Mouse (Mus musculus): ENCODE measurements around the gene Kif19a. TPM values are rescaled to one million over a fixed set of nuclear protein-coding genes. Genes with fewer than 3 reads are reported as not detected.
A peak's percentile ranks its signal among the peaks of the same experiment; 100 is the strongest.

Gene Kif19a
- polyA plus RNA-seq, 1 experiment: 0.97 TPM

- peak; percentile 85 for DNase-seq (ENCODE audit: low read depth)
- no peak for TF ChIP-seq POLR2A (IDR thresholded peaks at IDR 0.05; ENCODE audit: borderline replicate concordance, extremely low read depth, insufficient read depth, insufficient read length, poor library complexity, severe bottlenecking)
- TF ChIP-seq CTCF (IDR thresholded peaks at IDR 0.05; ENCODE audit: borderline replicate concordance, extremely low read depth, insufficient read depth, insufficient read length): no peak
Measured at GRCm38 (mm10) chr11:114786326-114786725, 21.1 kb downstream of the Kif19a start.

- no peak for DNase-seq (ENCODE audit: low read depth)
- TF ChIP-seq CTCF (IDR thresholded peaks at IDR 0.05; ENCODE audit: borderline replicate concordance, extremely low read depth, insufficient read depth, insufficient read length): no peak
- TF ChIP-seq POLR2A (IDR thresholded peaks at IDR 0.05; ENCODE audit: borderline replicate concordance, extremely low read depth, insufficient read depth, insufficient read length, poor library complexity, severe bottlenecking): no peak
Measured at GRCm38 (mm10) chr11:114787611-114788010, 22.4 kb downstream of the Kif19a start.

DNA sequence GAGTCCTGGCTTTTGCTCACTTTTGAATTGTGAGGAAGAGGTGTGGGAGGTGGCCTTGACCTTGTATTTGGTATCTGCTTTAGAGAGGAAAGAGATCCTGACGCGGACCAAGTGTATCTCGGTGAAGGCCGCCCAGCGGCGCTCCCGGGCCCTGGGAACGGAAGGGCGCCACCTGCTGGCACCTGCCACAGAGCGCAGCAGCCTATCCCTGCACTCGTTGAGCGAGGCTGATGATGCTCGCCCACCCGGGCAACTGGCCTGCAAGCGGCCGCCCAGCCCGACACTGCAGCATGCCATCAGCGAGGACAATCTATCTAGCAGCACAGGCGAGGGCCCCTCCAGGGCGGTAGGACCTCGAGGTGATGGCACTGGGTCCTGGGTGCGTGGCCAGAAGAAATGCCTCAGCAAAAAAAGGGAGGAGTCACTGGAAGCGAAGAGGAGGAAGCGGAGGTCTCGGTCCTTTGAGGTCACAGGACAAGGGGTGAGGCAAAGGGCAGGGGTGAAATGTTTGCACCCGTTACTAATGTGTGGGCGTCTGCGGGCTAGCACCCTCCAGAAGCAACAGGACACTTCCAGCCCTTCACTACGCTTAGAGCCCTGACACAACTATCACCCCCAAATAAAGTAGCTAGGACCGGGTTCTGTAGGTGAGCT lies 24.0 kb downstream of the Kif19a start:
- TF ChIP-seq POLR2A (IDR thresholded peaks at IDR 0.05; ENCODE audit: borderline replicate concordance, extremely low read depth, insufficient read depth, insufficient read length, poor library complexity, severe bottlenecking) (no peak), CTCF (IDR thresholded peaks at IDR 0.05; ENCODE audit: borderline replicate concordance, extremely low read depth, insufficient read depth, insufficient read length) (peak; percentile 97)
- peak; percentile 86 for DNase-seq (ENCODE audit: low read depth)

GRCm38 (mm10) chr11:114789716-114790115 lies 24.5 kb downstream of the Kif19a start:
- TF ChIP-seq CTCF (IDR thresholded peaks at IDR 0.05; ENCODE audit: borderline replicate concordance, extremely low read depth, insufficient read depth, insufficient read length) (no peak), POLR2A (IDR thresholded peaks at IDR 0.05; ENCODE audit: borderline replicate concordance, extremely low read depth, insufficient read depth, insufficient read length, poor library complexity, severe bottlenecking) (no peak)

GRCm38 (mm10) chr11:114790171-114790570 lies 25.0 kb downstream of the Kif19a start:
- TF ChIP-seq POLR2A (IDR thresholded peaks at IDR 0.05; ENCODE audit: borderline replicate concordance, extremely low read depth, insufficient read depth, insufficient read length, poor library complexity, severe bottlenecking) (no peak), CTCF (IDR thresholded peaks at IDR 0.05; ENCODE audit: borderline replicate concordance, extremely low read depth, insufficient read depth, insufficient read length) (no peak)

More at GRCm38 (mm10) chr11:114789716-114790115, 24.5 kb downstream of the Kif19a start:
- DNase-seq (ENCODE audit: low read depth): no peak

GRCm38 (mm10) chr11:114790841-114791240 lies 25.7 kb downstream of the Kif19a start:
- no peak for DNase-seq (ENCODE audit: low read depth)
- TF ChIP-seq POLR2A (IDR thresholded peaks at IDR 0.05; ENCODE audit: borderline replicate concordance, extremely low read depth, insufficient read depth, insufficient read length, poor library complexity, severe bottlenecking): no peak
- peak; percentile 21; the same call in 1 of the 2 replicates for TF ChIP-seq CTCF (IDR thresholded peaks at IDR 0.05; ENCODE audit: borderline replicate concordance, extremely low read depth, insufficient read depth, insufficient read length)

More at GRCm38 (mm10) chr11:114790171-114790570, 25.0 kb downstream of the Kif19a start:
- DNase-seq (ENCODE audit: low read depth): no peak

DNA sequence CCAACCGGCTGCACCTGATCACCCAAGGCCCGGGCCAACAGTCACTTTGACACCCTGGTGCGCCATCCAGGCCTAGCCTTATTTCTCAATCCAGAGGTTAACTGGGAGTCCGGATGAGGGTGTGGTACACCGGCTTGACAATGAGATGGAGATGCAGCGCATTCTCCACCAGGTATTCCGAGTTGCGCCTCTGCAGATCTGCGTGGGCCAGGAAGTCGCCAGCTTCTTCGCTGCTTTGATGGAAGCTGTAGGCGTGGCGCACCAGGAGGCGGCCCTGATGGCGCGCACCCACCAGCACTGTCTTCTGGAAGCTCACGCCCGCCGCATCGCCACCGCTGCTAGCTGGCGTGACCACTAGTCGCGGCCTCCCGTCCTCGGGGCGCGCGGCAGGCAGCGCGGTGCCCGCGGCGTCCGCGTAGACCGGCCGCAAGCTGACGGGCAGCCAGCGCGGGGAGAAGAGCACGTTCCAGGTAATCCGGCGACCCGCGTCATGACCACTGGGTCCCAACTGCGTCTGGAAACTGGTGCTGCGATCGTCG lies 26.2 kb downstream of the Kif19a start:
- TF ChIP-seq CTCF (IDR thresholded peaks at IDR 0.05; ENCODE audit: borderline replicate concordance, extremely low read depth, insufficient read depth, insufficient read length) (no peak), POLR2A (IDR thresholded peaks at IDR 0.05; ENCODE audit: borderline replicate concordance, extremely low read depth, insufficient read depth, insufficient read length, poor library complexity, severe bottlenecking) (no peak)
- peak; percentile 55 for DNase-seq (ENCODE audit: low read depth)

GRCm38 (mm10) chr11:114791891-114792411 lies 26.8 kb downstream of the Kif19a start:
- peak; percentile 80 for DNase-seq (ENCODE audit: low read depth)
- TF ChIP-seq CTCF (IDR thresholded peaks at IDR 0.05; ENCODE audit: borderline replicate concordance, extremely low read depth, insufficient read depth, insufficient read length) (no peak), POLR2A (IDR thresholded peaks at IDR 0.05; ENCODE audit: borderline replicate concordance, extremely low read depth, insufficient read depth, insufficient read length, poor library complexity, severe bottlenecking) (0 out of 2 replicates have a peak, but pooled peaks have one; percentile 21)

DNA sequence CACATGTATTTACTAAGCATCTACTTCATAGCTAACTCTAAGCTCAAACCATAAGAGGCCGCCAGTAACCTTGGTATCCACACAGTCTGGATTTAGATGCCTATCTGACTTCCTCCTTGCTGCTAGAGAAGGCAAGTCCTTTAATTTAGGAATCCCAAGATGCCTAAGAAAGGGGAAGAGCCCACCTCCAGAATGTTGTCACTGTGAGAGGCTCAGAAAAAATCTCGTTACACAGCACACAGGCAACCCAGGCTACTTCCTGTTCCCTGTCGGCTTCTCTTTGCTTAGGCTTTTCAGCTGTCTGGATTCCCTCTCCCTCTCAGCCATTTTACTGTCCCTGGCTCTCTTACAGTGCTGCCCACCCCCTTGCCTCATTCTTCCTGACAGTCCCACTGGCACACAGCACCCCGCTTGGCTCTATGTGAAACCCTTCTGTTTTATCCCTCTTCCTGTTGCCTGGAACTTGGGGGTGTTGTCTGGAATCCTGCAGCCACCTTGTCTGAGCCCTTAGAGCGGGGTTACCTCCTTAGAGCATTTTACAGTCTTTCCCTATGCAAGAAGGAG lies 27.8 kb downstream of the Kif19a start:
- DNase-seq (ENCODE audit: low read depth): peak; percentile 58
- TF ChIP-seq CTCF (IDR thresholded peaks at IDR 0.05; ENCODE audit: borderline replicate concordance, extremely low read depth, insufficient read depth, insufficient read length): no peak
- no peak for TF ChIP-seq POLR2A (IDR thresholded peaks at IDR 0.05; ENCODE audit: borderline replicate concordance, extremely low read depth, insufficient read depth, insufficient read length, poor library complexity, severe bottlenecking)

DNA sequence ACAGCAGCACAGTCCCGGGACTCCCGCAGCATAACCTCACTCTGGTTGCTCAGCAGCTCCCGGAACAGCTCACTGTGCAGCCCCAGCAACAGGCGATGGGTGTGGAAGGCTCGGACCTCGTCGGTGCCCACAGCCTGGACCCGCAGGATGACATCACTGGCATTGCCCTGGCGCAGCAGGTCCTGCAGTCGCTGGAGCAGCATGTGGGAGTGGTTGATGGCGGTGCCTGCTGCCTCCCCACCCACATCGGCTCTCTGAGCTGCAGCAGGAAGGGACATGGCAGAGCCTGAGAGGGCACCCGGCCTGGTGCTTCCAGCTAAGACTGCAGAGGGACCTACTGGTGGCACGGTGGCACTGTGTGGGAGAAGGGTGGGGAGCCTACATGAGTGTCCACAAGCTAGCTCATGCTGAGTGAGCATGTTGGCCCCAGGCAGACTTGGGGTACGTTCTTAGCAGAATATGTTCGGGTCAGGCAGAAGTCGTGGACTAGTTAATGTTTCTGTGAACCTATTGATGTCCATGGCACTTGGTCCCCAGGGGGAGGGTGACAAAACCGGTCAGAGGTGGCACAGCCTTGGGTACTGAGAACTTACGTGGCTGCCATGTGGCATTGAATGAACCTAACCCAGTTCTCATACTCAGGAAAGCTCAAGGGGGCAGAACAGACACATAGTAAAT lies 28.8 kb downstream of the Kif19a start:
- no peak for TF ChIP-seq CTCF (IDR thresholded peaks at IDR 0.05; ENCODE audit: borderline replicate concordance, extremely low read depth, insufficient read depth, insufficient read length)
- TF ChIP-seq POLR2A (IDR thresholded peaks at IDR 0.05; ENCODE audit: borderline replicate concordance, extremely low read depth, insufficient read depth, insufficient read length, poor library complexity, severe bottlenecking): no peak
- no peak for DNase-seq (ENCODE audit: low read depth)

DNA sequence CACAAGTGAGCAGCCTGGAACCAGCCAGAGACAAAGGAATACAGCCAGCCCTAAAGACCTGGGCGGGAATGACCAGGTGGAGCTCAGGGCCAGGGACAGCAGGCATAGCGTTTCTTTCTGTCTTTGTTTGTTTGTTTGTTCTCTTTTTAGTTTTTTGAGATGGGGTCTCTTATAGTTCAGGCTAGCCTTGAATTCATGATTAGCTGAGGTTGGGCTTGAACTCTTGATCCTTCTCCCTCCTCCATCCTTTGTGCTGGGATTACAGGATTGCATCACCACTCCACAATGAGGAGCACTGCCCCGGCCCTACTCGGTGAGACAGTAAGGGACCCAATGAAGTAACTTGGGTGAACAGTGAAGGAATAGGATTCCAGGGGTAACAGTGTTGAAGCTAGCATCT lies 29.5 kb downstream of the Kif19a start:
- no peak for DNase-seq (ENCODE audit: low read depth)
- TF ChIP-seq POLR2A (IDR thresholded peaks at IDR 0.05; ENCODE audit: borderline replicate concordance, extremely low read depth, insufficient read depth, insufficient read length, poor library complexity, severe bottlenecking): no peak
- TF ChIP-seq CTCF (IDR thresholded peaks at IDR 0.05; ENCODE audit: borderline replicate concordance, extremely low read depth, insufficient read depth, insufficient read length): no peak

Data from brain, embryonic 14.5 days (tissue).